Mouse (Mus musculus) liver, adult 2 months (tissue): ENCODE measurements around the gene Wdr73. TPM values are rescaled to one million over a fixed set of nuclear protein-coding genes. Genes with fewer than 3 reads are reported as not detected.
A peak's percentile ranks its signal among the peaks of the same experiment; 100 is the strongest.

Source experiments
- DNase-seq: peaks from one replicate; pipeline ENCODE4 v3.0.0-alpha.2; 2011; ENCODE audit warnings: low read depth, low spot score; ENCODE audit errors: extremely low read depth
- H3K27ac ChIP-seq: fragments of 200-500 bp; replicated peaks from 2 replicates; pipeline ENCODE4 v1.5.1; 2012; ENCODE audit warnings: low read depth, mild to moderate bottlenecking, control low read depth, inconsistent platforms, low read length; ENCODE audit not compliant: insufficient read depth
- H3K27me3 ChIP-seq: fragments of 200-500 bp; 2 replicates; pipeline ENCODE4 v1.6.1; 2012; ENCODE audit warnings: mild to moderate bottlenecking, moderate library complexity, low read length, inconsistent platforms; ENCODE audit not compliant: control insufficient read depth, insufficient read depth
- H3K36me3 ChIP-seq: fragments of 200-500 bp; 2 replicates; pipeline ENCODE4 v1.6.1; 2012; ENCODE audit warnings: low read length, inconsistent platforms; ENCODE audit not compliant: control insufficient read depth, insufficient read depth
- H3K4me1 ChIP-seq: fragments of 200-500 bp; 2 replicates; pipeline ENCODE4 v1.6.1; 2011; ENCODE audit warnings: low read length; ENCODE audit not compliant: control insufficient read depth, insufficient read depth
- H3K4me3 ChIP-seq: fragments of 200-500 bp; 2 replicates; pipeline ENCODE4 v1.5.1; 2011; ENCODE audit warnings: low read depth, mild to moderate bottlenecking, control low read depth, low read length, moderate library complexity; ENCODE audit not compliant: insufficient read depth
- H3K79me2 ChIP-seq: fragments of 200-500 bp; 2 replicates; pipeline ENCODE4 v1.6.1; 2012; ENCODE audit warnings: inconsistent platforms, mild to moderate bottlenecking, low read length, moderate library complexity; ENCODE audit not compliant: control insufficient read depth, insufficient read depth
- H3K9ac ChIP-seq: fragments of 200-500 bp; 2 replicates; pipeline ENCODE4 v1.6.1; 2012; ENCODE audit warnings: low read depth, mild to moderate bottlenecking, control low read depth, inconsistent platforms, low read length
- CTCF ChIP-seq: fragments of 200-500 bp; IDR thresholded peaks from 2 replicates; pipeline ENCODE4 v1.5.1; 2011; ENCODE audit warnings: low read depth, low read length, control low read depth
- POLR2A ChIP-seq: fragments of 200-500 bp; IDR thresholded peaks from 2 replicates; pipeline ENCODE4 v1.6.1; 2011; ENCODE audit warnings: low read length, control low read depth; ENCODE audit not compliant: insufficient read depth; ENCODE audit errors: extremely low read depth
- WGBS: fragments of 180-500 bp; shearing (Covaris S2); methylation state at CpG from one replicate; pipeline ENCODE4 v1.1.7; 2018; 5-methylcytosine and 5-hydroxymethylcytosine counted together
- polyA plus RNA-seq: library from polyadenylated mRNA; depleted of rRNA; stranded (reverse); fragments of >200 nt; gene quantifications from 2 replicates; pipeline ENCODE4 v1.2.3, GENCODE M21; 2012
- total RNA-seq: library from RNA; depleted of rRNA; stranded (reverse); fragments of >200 nt; gene quantifications from 2 replicates; pipeline ENCODE4 v1.2.3, GENCODE M21; 2014

The Wdr73 gene
- total and polyA plus RNA-seq, 2 experiments: 11.7 to 13.0 TPM

- H3K79me2 ChIP-seq: no peaks in the 10 kb centered on the region
- no peak overlapping the region for H3K4me3 ChIP-seq
- H3K9ac ChIP-seq: no peak overlapping the region
- TF ChIP-seq CTCF (peak; percentile 83), POLR2A (no peak)
- peak; percentile 68 for DNase-seq
- no peaks in the 10 kb centered on the region for H3K36me3 ChIP-seq
- no peaks in the 10 kb centered on the region for H3K27me3 ChIP-seq
- 10% methylated on average over 6 of the region's 6 CpGs for WGBS
- H3K27ac ChIP-seq: no peak overlapping the region
- H3K4me1 ChIP-seq: peaks cover 4% of the 10 kb centered on the region; the same call in 1 of the 2 replicates
Measured at GRCm38 (mm10) chr7:80857181-80857580, 43.9 kb downstream of the Wdr73 start.

- H3K79me2 ChIP-seq: no peaks in the 10 kb centered on the region
- H3K4me1 ChIP-seq: no peaks in the 10 kb centered on the region; the same call in 1 of the 2 replicates
- H3K9ac ChIP-seq: no peak overlapping the region
- no peaks in the 10 kb centered on the region for H3K27me3 ChIP-seq
- H3K27ac ChIP-seq: no peak overlapping the region
- DNase-seq: no peak
- H3K36me3 ChIP-seq: no peaks in the 10 kb centered on the region
- no peak overlapping the region for H3K4me3 ChIP-seq
- no peak for TF ChIP-seq POLR2A
- no peak for TF ChIP-seq CTCF
Measured at GRCm38 (mm10) chr7:80855316-80855715, 45.8 kb downstream of the Wdr73 start.

GRCm38 (mm10) chr7:80853218-80853617 lies 47.9 kb downstream of the Wdr73 start:
- Histone ChIP-seq H3K4me1 (no peaks in the 10 kb centered on the region), H3K9ac (no peak overlapping the region), H3K4me3 (no peak overlapping the region), H3K27me3 (no peaks in the 10 kb centered on the region), H3K36me3 (no peaks in the 10 kb centered on the region), H3K27ac (no peak overlapping the region), H3K79me2 (no peaks in the 10 kb centered on the region)
- TF ChIP-seq POLR2A (no peak), CTCF (peak; percentile 15; the same call in 1 of the 2 replicates)
- DNase-seq: no peak
- WGBS: 100% methylated on average over 3 of the region's 3 CpGs

GRCm38 (mm10) chr7:80850520-80850919 lies 50.5 kb downstream of the Wdr73 start:
- Histone ChIP-seq H3K4me1 (no peaks in the 10 kb centered on the region), H3K27ac (no peak overlapping the region), H3K36me3 (no peaks in the 10 kb centered on the region), H3K9ac (no peak overlapping the region), H3K4me3 (no peak overlapping the region), H3K79me2 (no peaks in the 10 kb centered on the region), H3K27me3 (no peaks in the 10 kb centered on the region)
- no peak for TF ChIP-seq CTCF
- no peak for TF ChIP-seq POLR2A
- no peak for DNase-seq
- WGBS: 85% methylated on average over 5 of the region's 5 CpGs

GRCm38 (mm10) chr7:80849710-80850109 lies 51.4 kb downstream of the Wdr73 start:
- Histone ChIP-seq H3K27ac (no peak overlapping the region), H3K79me2 (no peaks in the 10 kb centered on the region), H3K9ac (no peak overlapping the region), H3K4me3 (no peak overlapping the region), H3K27me3 (no peaks in the 10 kb centered on the region), H3K36me3 (no peaks in the 10 kb centered on the region), H3K4me1 (no peaks in the 10 kb centered on the region)
- WGBS: 25% methylated on average over 4 of the region's 4 CpGs
- peak; percentile 75 for TF ChIP-seq CTCF
- TF ChIP-seq POLR2A: no peak
- DNase-seq: peak; percentile 66

- H3K36me3 ChIP-seq: no peaks in the 10 kb centered on the region
- WGBS: 76% methylated on average over 2 of the region's 2 CpGs
- no peaks in the 10 kb centered on the region for H3K4me1 ChIP-seq
- H3K27me3 ChIP-seq: no peaks in the 10 kb centered on the region
- TF ChIP-seq CTCF: no peak
- TF ChIP-seq POLR2A: no peak
- no peak overlapping the region for H3K9ac ChIP-seq
- H3K79me2 ChIP-seq: no peaks in the 10 kb centered on the region
- DNase-seq: no peak
- no peak overlapping the region for H3K27ac ChIP-seq
- no peak overlapping the region for H3K4me3 ChIP-seq
Measured at GRCm38 (mm10) chr7:80849267-80849666, 51.8 kb downstream of the Wdr73 start.
